Mouse (Mus musculus): ENCODE results near the gene Cldn4. TPM values are rescaled to one million over a fixed set of nuclear protein-coding genes. Genes with fewer than 3 reads are reported as not detected.

Cldn4 gene
- polyA plus RNA-seq, 1 experiment from 2014 or later, result 1.7 TPM

DNA sequence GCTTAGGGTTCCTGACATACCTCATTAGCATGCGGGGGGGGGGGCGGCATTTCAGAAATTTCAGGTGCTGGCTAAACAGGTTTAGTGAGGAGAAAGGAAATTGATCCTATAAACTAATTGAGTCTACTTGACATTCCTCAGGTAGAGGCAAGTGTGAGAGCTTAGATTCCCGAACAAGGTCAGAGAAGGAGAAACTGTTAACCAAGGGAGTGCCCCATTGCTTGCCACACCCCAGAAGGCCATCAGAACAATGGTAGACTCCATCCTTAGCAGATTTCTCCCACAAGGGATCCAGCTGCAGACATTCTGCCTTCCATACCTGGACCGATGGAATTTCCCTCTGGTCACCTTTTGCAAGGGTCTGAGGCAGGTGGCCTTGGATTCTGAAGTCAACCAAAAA is 20.0 kb downstream of the Cldn4 start:
- Histone ChIP-seq H3K9me3 (no peaks in the 10 kb centered on the region), H3K36me3 (no peaks in the 10 kb centered on the region), H3K27ac (replicated peaks) (no peak overlapping the region), H3K4me2 (no peak overlapping the region), H3K27me3 (replicated peaks) (peaks cover 17% of the 10 kb centered on the region), H3K4me3 (no peak overlapping the region), H3K9ac (no peak overlapping the region), H3K4me1 (0 out of 2 replicates have a peak, but pooled peaks cover 3% of the 10 kb centered on the region)
- WGBS, result 62% methylated on average over 4 of the region's 4 CpGs
- no peak for ATAC-seq (ENCODE audit: extremely low read depth, insufficient number of reproducible peaks, low FRiP score, low TSS enrichment)

DNA sequence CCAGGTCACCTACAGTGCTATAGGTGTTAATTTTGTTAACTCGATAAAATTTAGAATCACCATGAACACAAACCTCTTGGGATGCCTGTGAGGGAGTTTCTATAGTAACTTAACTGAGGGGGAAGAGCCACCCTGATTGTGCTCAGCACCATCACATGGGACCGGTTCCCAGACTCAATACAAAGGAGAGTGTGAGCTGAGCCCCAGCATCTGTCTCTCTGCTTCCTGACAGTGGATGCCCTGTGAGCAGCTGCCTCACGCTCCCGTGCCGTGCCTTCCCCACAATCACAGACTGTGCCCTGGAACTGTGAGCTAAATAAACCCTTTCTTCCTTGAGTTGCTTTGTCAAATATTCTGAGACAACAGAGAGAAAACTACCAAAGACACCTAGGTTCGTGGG is 23.6 kb downstream of the Cldn4 start:
- no peaks in the 10 kb centered on the region for H3K9me3 ChIP-seq
- H3K27me3 ChIP-seq (replicated peaks), result peaks cover 10% of the 10 kb centered on the region; the same call in 1 of the 2 replicates
- ATAC-seq (ENCODE audit: extremely low read depth, insufficient number of reproducible peaks, low FRiP score, low TSS enrichment), result no peak
- H3K27ac ChIP-seq (replicated peaks), result no peak overlapping the region
- no peak overlapping the region for H3K4me2 ChIP-seq
- no peaks in the 10 kb centered on the region for H3K36me3 ChIP-seq
- H3K4me3 ChIP-seq, result no peak overlapping the region
- 67% methylated on average over 6 of the region's 6 CpGs for WGBS
- H3K9ac ChIP-seq, result no peak overlapping the region
- peaks cover 7% of the 10 kb centered on the region for H3K4me1 ChIP-seq

DNA sequence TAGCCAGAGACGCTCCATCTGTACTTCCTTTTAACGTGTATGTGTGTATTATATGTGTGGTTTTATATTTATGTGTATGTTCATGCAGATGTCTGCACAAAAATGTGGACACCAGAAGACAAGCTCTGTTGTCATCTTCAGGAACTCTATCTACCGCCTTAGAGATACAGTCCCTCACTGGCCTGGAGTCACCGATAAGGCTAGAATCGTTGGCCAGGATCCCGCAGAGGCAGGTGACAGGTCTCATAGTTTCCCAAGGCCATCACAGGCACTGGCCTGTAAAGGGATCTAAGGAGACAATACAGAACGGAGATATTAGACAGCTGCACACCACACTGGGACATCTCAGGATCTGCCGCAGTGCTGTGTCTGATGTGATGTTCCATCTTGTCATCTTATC is 25.6 kb downstream of the Cldn4 start:
- WGBS, result 80% methylated on average over 8 of the region's 8 CpGs
- Histone ChIP-seq H3K4me3 (no peak overlapping the region), H3K4me1 (peaks cover 7% of the 10 kb centered on the region), H3K27me3 (replicated peaks) (peaks cover 10% of the 10 kb centered on the region; the same call in 1 of the 2 replicates), H3K4me2 (no peak overlapping the region), H3K27ac (replicated peaks) (no peak overlapping the region), H3K9ac (no peak overlapping the region), H3K9me3 (no peaks in the 10 kb centered on the region), H3K36me3 (no peaks in the 10 kb centered on the region)
- no peak for ATAC-seq (ENCODE audit: extremely low read depth, insufficient number of reproducible peaks, low FRiP score, low TSS enrichment)

DNA sequence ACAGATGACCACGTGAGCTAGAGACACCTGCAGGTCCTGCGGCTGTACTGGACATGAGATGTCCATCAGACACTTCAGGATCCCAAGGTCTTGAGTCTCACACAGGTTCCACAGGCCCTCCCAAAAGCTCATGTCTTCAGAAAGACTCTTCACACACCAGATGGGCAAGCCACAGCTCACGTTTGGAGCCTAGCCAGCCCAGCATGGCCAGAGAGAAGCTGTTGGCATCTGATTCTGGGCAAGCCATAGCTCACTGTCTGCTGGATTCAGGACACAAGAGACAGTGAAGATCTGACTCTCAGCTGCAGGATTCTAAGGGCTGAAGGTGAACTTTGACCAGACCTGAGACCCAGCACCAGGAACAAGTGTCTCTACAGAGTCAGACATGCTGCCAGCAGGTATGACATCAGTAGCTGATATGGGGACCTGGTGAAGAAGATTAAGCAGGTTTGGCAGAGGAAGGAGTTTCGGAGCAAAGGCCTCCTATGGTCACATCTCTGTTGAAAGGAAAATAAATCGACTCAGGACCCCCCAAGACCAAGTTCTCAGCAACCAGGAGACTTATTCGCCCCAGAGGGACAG is 26.5 kb downstream of the Cldn4 start:
- H3K36me3 ChIP-seq, result no peaks in the 10 kb centered on the region
- peaks cover 8% of the 10 kb centered on the region; the same call in 1 of the 2 replicates for H3K27me3 ChIP-seq (replicated peaks)
- no peak for ATAC-seq (ENCODE audit: extremely low read depth, insufficient number of reproducible peaks, low FRiP score, low TSS enrichment)
- no peaks in the 10 kb centered on the region for H3K9me3 ChIP-seq
- WGBS, result 69% methylated on average over 6 of the region's 6 CpGs
- peaks cover 7% of the 10 kb centered on the region for H3K4me1 ChIP-seq
- no peak overlapping the region for H3K27ac ChIP-seq (replicated peaks)
- no peak overlapping the region for H3K9ac ChIP-seq
- no peak overlapping the region for H3K4me2 ChIP-seq
- no peak overlapping the region for H3K4me3 ChIP-seq

DNA sequence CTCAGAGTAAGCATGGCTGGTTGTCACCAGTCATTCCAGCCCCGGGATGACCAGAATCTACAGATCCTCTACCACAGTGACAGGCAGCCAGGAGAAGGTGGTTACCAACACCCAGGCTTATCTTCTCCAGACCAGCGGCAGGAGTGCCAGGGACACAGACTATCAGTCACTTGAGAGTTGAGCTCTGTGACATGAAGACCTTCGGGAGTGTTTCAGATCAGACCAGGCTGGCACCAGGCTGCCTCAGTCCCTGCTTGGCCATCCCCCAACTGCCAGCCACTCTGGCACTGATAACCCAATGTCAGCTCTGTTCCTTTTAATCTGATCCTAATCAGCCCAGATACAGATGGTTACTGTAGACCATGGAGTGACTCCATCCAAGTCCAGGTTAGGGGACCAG is 27.6 kb downstream of the Cldn4 start:
- Histone ChIP-seq H3K27me3 (replicated peaks) (peaks cover 8% of the 10 kb centered on the region; the same call in 1 of the 2 replicates), H3K4me2 (no peak overlapping the region), H3K4me3 (no peak overlapping the region), H3K27ac (replicated peaks) (no peak overlapping the region), H3K9ac (no peak overlapping the region), H3K36me3 (no peaks in the 10 kb centered on the region), H3K9me3 (no peaks in the 10 kb centered on the region), H3K4me1 (peaks cover 7% of the 10 kb centered on the region)
- 42% methylated on average over 3 of the region's 3 CpGs for WGBS
- no peak for ATAC-seq (ENCODE audit: extremely low read depth, insufficient number of reproducible peaks, low FRiP score, low TSS enrichment)

DNA sequence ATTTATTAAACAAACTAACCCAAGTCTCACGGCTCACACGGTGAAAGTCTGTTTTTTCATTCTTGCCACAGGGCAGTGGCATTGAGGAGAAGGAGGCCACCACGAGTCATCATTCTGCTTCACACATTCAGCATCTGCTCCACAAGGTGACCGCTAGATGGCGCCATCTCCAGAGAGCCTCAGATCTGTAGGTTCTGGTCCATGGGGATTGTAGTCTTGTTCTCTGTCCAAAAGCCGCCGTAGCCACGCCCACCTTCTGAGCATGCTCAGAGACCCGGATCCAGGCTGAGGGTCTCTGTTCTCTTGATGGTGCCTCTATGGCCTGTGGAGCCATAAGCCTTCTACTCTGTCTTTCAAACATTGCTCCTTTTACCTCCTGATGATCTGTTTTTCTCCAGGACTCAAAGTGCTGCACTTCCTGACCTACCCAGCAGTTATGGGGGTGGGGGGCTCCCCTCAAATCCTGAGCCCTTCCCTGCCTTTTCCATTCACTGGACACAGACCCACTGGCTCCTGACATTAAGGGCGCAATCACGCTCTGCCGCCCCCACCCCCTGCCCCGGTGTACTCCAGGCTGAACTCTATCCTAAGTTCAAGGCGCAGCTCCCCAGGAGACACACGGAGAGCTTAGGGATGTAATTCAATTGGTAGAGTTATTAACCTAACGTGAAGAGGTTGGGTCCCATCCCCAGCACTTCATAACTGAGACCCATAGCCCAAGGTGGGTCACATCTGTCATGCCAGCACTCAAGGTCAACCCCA is 28.5 kb downstream of the Cldn4 start:
- Histone ChIP-seq H3K4me3 (no peak overlapping the region), H3K27me3 (replicated peaks) (peaks cover 16% of the 10 kb centered on the region; the same call in 1 of the 2 replicates), H3K36me3 (no peaks in the 10 kb centered on the region), H3K9me3 (no peaks in the 10 kb centered on the region), H3K9ac (no peak overlapping the region), H3K4me2 (no peak overlapping the region), H3K4me1 (peaks cover 7% of the 10 kb centered on the region), H3K27ac (replicated peaks) (no peak overlapping the region)
- no peak for ATAC-seq (ENCODE audit: extremely low read depth, insufficient number of reproducible peaks, low FRiP score, low TSS enrichment)
- WGBS, result 50% methylated on average over 16 of the region's 16 CpGs

DNA sequence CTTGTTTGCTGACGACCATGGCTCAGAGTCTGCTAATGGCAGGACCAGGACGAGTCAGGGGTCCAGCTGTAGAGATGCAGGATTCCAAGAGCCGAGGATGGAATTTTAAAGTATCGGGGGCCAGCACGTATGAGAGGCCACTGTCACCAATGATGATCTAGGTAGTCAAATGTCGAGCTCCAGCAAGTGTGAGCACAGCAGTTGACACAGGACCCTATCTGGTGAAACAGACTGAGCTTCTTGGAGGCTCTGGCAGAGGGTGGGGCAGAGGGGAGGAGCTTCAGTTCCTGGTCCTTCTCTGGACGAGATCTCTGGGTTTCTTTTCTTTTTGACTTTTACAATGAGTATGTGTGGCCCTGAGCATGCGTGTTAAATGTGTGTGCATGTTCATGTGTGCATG is 31.4 kb downstream of the Cldn4 start, which contains the start of gene Cldn13:
Gene Cldn13, minus strand, starts transcription at position 216 of the 400 bp plus-strand sequence.
- peak within 1 kb of the TSS; percentile 37 for H3K4me3 ChIP-seq
- H3K27ac ChIP-seq (replicated peaks), result peak within 1 kb of the TSS; percentile 49
- no peak for ATAC-seq (ENCODE audit: extremely low read depth, insufficient number of reproducible peaks, low FRiP score, low TSS enrichment)
- peaks cover 13% of the 10 kb centered on the region; the same call in 1 of the 2 replicates for H3K27me3 ChIP-seq (replicated peaks)
- H3K4me1 ChIP-seq, result peaks cover 7% of the 10 kb centered on the region
- H3K9me3 ChIP-seq, result no peaks in the 10 kb centered on the region; the same call in 1 of the 2 replicates
- 61% methylated on average over 8 of the region's 8 CpGs for WGBS
- H3K9ac ChIP-seq, result peak within 1 kb of the TSS; percentile 54; the same call in 1 of the 2 replicates
- no peaks in the 10 kb centered on the region for H3K36me3 ChIP-seq
- peak within 1 kb of the TSS; percentile 46 for H3K4me2 ChIP-seq

DNA sequence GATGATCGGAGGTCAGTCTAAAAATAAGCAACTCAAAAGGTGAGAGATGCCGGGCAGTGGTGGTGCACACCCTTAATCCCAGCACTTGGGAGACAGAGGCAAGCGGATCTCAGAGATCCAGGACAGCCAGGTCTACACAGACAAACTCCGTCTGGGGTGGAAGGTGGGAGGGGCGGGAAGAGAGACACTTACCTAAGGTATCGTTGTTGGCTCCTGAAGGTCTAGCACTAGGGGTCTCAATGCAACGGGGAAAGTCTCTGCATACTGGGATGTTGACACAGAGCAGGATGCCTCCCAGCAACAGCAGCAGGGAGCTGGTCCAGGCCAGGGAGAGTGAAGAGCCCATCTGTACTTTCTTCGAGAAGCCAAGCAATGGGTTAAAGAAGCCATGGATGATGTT is 32.2 kb downstream of the Cldn4 start:
- ATAC-seq (ENCODE audit: extremely low read depth, insufficient number of reproducible peaks, low FRiP score, low TSS enrichment), result no peak
- peak overlapping the region; percentile 49 for H3K27ac ChIP-seq (replicated peaks)
- peak overlapping the region; percentile 37 for H3K4me3 ChIP-seq
- H3K9me3 ChIP-seq, result no peaks in the 10 kb centered on the region; the same call in 1 of the 2 replicates
- peaks cover 6% of the 10 kb centered on the region for H3K4me1 ChIP-seq
- peaks cover 14% of the 10 kb centered on the region; the same call in 1 of the 2 replicates for H3K27me3 ChIP-seq (replicated peaks)
- peak overlapping the region; percentile 46 for H3K4me2 ChIP-seq
- WGBS, result 59% methylated on average over 8 of the region's 8 CpGs
- H3K36me3 ChIP-seq, result no peaks in the 10 kb centered on the region
- H3K9ac ChIP-seq, result peak overlapping the region; percentile 54; the same call in 1 of the 2 replicates

DNA sequence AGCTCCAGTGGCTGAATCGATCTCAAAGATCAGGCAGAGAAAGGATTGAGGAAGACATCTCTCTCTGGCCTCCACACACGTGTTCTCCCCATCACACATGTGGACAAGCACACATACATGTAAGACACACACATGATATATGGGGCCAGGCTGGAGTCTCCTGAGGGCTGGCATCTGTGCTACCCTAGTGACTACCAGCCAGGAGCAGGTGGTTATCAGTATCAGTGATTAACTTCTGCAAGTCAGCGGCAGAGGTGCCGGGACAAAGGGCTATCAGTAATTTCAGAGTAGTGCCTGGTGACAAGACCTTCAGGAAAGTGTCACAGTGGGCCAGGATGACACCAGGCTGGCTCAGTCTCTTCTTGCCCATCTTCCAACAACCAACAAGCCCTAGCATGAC is 33.0 kb downstream of the Cldn4 start:
- H3K36me3 ChIP-seq, result no peaks in the 10 kb centered on the region
- peak overlapping the region; percentile 46 for H3K4me2 ChIP-seq
- no peaks in the 10 kb centered on the region; the same call in 1 of the 2 replicates for H3K9me3 ChIP-seq
- peaks cover 17% of the 10 kb centered on the region; the same call in 1 of the 2 replicates for H3K27me3 ChIP-seq (replicated peaks)
- H3K27ac ChIP-seq (replicated peaks), result peak overlapping the region; percentile 49; the same call in 1 of the 2 replicates
- peak overlapping the region; percentile 37 for H3K4me3 ChIP-seq
- H3K4me1 ChIP-seq, result peaks cover 3% of the 10 kb centered on the region; the same call in 1 of the 2 replicates
- 42% methylated on average over 4 of the region's 4 CpGs for WGBS
- ATAC-seq (ENCODE audit: extremely low read depth, insufficient number of reproducible peaks, low FRiP score, low TSS enrichment), result 0 out of 2 replicates have a peak, but pooled peaks have one; percentile 55
- H3K9ac ChIP-seq, result peak overlapping the region; percentile 54; the same call in 1 of the 2 replicates

DNA sequence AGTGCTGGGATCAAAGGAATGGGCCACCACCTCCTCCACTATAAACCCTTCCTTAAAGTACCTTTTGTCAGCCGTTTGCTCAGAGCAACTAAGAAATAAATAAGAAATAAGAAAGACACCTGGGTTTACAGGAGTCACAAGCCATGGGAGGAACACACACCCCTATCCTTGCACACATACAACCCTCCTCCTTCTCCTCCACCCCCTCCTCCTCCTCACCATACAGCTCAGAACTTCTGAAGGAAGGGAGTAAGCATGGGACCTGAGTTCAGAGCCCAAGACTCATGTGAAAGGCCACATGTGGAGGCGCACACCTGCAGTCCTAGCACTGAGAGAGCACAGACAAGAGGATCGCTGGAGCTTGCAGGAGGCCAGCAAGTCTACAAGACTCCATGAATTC is 33.4 kb downstream of the Cldn4 start:
- H3K4me2 ChIP-seq, result peak overlapping the region; percentile 46
- peak overlapping the region; percentile 47; the same call in 1 of the 2 replicates for H3K9ac ChIP-seq
- no peaks in the 10 kb centered on the region for H3K36me3 ChIP-seq
- peak overlapping the region; percentile 37 for H3K4me3 ChIP-seq
- ATAC-seq (ENCODE audit: extremely low read depth, insufficient number of reproducible peaks, low FRiP score, low TSS enrichment), result no peak
- peaks cover 7% of the 10 kb centered on the region for H3K4me1 ChIP-seq
- no peaks in the 10 kb centered on the region; the same call in 1 of the 2 replicates for H3K9me3 ChIP-seq
- H3K27me3 ChIP-seq (replicated peaks), result peaks cover 20% of the 10 kb centered on the region; the same call in 1 of the 2 replicates
- 62% methylated on average over 3 of the region's 3 CpGs for whole genome bisulfite sequencing
- H3K27ac ChIP-seq (replicated peaks), result peak overlapping the region; percentile 49; the same call in 1 of the 2 replicates

DNA sequence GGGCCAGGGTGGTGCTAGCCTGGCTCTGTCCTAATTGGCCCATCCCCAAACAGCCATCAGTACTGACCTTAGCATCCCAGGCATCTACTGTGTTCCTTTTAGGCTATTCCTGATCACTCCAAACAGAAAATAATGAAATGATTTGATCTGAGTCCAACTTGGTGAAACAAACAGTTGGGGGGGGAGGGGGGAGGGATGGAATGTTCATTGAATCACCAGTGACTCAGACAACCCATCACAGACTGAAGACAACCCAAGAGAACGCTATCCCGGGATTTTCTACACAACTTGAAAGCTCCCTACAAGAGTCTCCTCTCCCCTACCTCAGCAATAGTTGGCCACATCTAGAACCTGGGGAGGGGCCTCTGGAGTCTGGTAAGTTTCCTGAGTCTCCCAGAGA is 34.8 kb downstream of the Cldn4 start:
- Histone ChIP-seq H3K36me3 (no peaks in the 10 kb centered on the region), H3K27me3 (replicated peaks) (peaks cover 23% of the 10 kb centered on the region; the same call in 1 of the 2 replicates), H3K27ac (replicated peaks) (no peak overlapping the region), H3K4me3 (peak overlapping the region; percentile 11; the same call in 1 of the 2 replicates), H3K9ac (no peak overlapping the region), H3K4me2 (peak overlapping the region; percentile 22; the same call in 1 of the 2 replicates), H3K4me1 (peaks cover 7% of the 10 kb centered on the region), H3K9me3 (no peaks in the 10 kb centered on the region; the same call in 1 of the 2 replicates)
- 85% methylated on average over 2 of the region's 2 CpGs for whole genome bisulfite sequencing
- ATAC-seq (ENCODE audit: extremely low read depth, insufficient number of reproducible peaks, low FRiP score, low TSS enrichment), result no peak

Measured in heart, embryonic 13.5 days (tissue).